Mouse (Mus musculus): ENCODE measurements at regions not wholly inside any gene's neighbourhood (a gene's known extent, or its start where the extent isn't known, plus 50 kb on each side); places are given as distances from the start of the nearest gene placed in this dataset.

- Histone ChIP-seq H3K4me1 (ENCODE audit: control insufficient read depth, insufficient read depth, low read length) (no peaks in the 10 kb centered on the region), H3K4me3 (replicated peaks; ENCODE audit: insufficient read depth, low read depth, low read length) (no peak overlapping the region), H3K27ac (ENCODE audit: insufficient read depth, low read length) (no peak overlapping the region), H3K27me3 (ENCODE audit: control insufficient read depth, insufficient read depth, low read length) (0 out of 2 replicates have a peak, but pooled peaks cover 1% of the 10 kb centered on the region)
- 31% methylated on average over 6 of the region's 6 CpGs for WGBS
- TF ChIP-seq POLR2A (IDR thresholded peaks at IDR 0.05; ENCODE audit: borderline replicate concordance, insufficient read depth, low read length) (no peak), CTCF (IDR thresholded peaks at IDR 0.05; ENCODE audit: borderline replicate concordance, insufficient read depth, low read depth, low read length) (no peak)
- DNase-seq, result no peak
These were observed 99.4 kb upstream of the Arhgap28 start for GRCm38 (mm10) chr17:68103346-68103745.

GRCm38 (mm10) chr17:68106366-68106765 lies 102.4 kb upstream of the Arhgap28 start:
- Histone ChIP-seq H3K27ac (ENCODE audit: insufficient read depth, low read length) (no peak overlapping the region), H3K4me1 (ENCODE audit: control insufficient read depth, insufficient read depth, low read length) (no peaks in the 10 kb centered on the region), H3K4me3 (replicated peaks; ENCODE audit: insufficient read depth, low read depth, low read length) (no peak overlapping the region), H3K27me3 (ENCODE audit: control insufficient read depth, insufficient read depth, low read length) (no peaks in the 10 kb centered on the region)
- TF ChIP-seq CTCF (IDR thresholded peaks at IDR 0.05; ENCODE audit: borderline replicate concordance, insufficient read depth, low read depth, low read length) (no peak), POLR2A (IDR thresholded peaks at IDR 0.05; ENCODE audit: borderline replicate concordance, insufficient read depth, low read length) (no peak)
- 86% methylated on average over 8 of the region's 8 CpGs for WGBS
- no peak for DNase-seq

- no peak for TF ChIP-seq CTCF (IDR thresholded peaks at IDR 0.05; ENCODE audit: borderline replicate concordance, insufficient read depth, low read depth, low read length)
- TF ChIP-seq POLR2A (IDR thresholded peaks at IDR 0.05; ENCODE audit: borderline replicate concordance, insufficient read depth, low read length), result no peak
- DNase-seq, result no peak
- Histone ChIP-seq H3K4me3 (replicated peaks; ENCODE audit: insufficient read depth, low read depth, low read length) (no peak overlapping the region), H3K4me1 (ENCODE audit: control insufficient read depth, insufficient read depth, low read length) (no peaks in the 10 kb centered on the region), H3K27ac (ENCODE audit: insufficient read depth, low read length) (no peak overlapping the region), H3K27me3 (ENCODE audit: control insufficient read depth, insufficient read depth, low read length) (no peaks in the 10 kb centered on the region)
- WGBS, result 32% methylated on average over 5 of the region's 5 CpGs
These were observed 104.0 kb upstream of the Arhgap28 start for GRCm38 (mm10) chr17:68107875-68108274.

GRCm38 (mm10) chr17:68111834-68112473 lies 108.0 kb upstream of the Arhgap28 start:
- WGBS, result 76% methylated on average over 4 of the region's 4 CpGs

GRCm38 (mm10) chr17:68112763-68113330 lies 108.9 kb upstream of the Arhgap28 start:
- Histone ChIP-seq H3K4me1 (ENCODE audit: control insufficient read depth, insufficient read depth, low read length) (no peaks in the 10 kb centered on the region), H3K27ac (ENCODE audit: insufficient read depth, low read length) (no peak overlapping the region), H3K27me3 (ENCODE audit: control insufficient read depth, insufficient read depth, low read length) (no peaks in the 10 kb centered on the region), H3K4me3 (replicated peaks; ENCODE audit: insufficient read depth, low read depth, low read length) (no peak overlapping the region)
- TF ChIP-seq POLR2A (IDR thresholded peaks at IDR 0.05; ENCODE audit: borderline replicate concordance, insufficient read depth, low read length), result no peak
- TF ChIP-seq CTCF (IDR thresholded peaks at IDR 0.05; ENCODE audit: borderline replicate concordance, insufficient read depth, low read depth, low read length), result no peak
- 43% methylated on average over 5 of the region's 5 CpGs for WGBS
- DNase-seq, result no peak

More at GRCm38 (mm10) chr17:68111834-68112473, 108.0 kb upstream of the Arhgap28 start:
- TF ChIP-seq POLR2A (IDR thresholded peaks at IDR 0.05; ENCODE audit: borderline replicate concordance, insufficient read depth, low read length) (no peak), CTCF (IDR thresholded peaks at IDR 0.05; ENCODE audit: borderline replicate concordance, insufficient read depth, low read depth, low read length) (no peak)
- no peak overlapping the region for H3K4me3 ChIP-seq (replicated peaks; ENCODE audit: insufficient read depth, low read depth, low read length)
- H3K27ac ChIP-seq (ENCODE audit: insufficient read depth, low read length), result no peak overlapping the region
- no peak for DNase-seq
- no peaks in the 10 kb centered on the region for H3K27me3 ChIP-seq (ENCODE audit: control insufficient read depth, insufficient read depth, low read length)
- H3K4me1 ChIP-seq (ENCODE audit: control insufficient read depth, insufficient read depth, low read length), result no peaks in the 10 kb centered on the region

- H3K4me1 ChIP-seq (ENCODE audit: control insufficient read depth, insufficient read depth, low read length), result no peaks in the 10 kb centered on the region
- DNase-seq, result no peak
- no peak overlapping the region for H3K4me3 ChIP-seq (replicated peaks; ENCODE audit: insufficient read depth, low read depth, low read length)
- no peak for TF ChIP-seq CTCF (IDR thresholded peaks at IDR 0.05; ENCODE audit: borderline replicate concordance, insufficient read depth, low read depth, low read length)
- no peak for TF ChIP-seq POLR2A (IDR thresholded peaks at IDR 0.05; ENCODE audit: borderline replicate concordance, insufficient read depth, low read length)
- WGBS, result 85% methylated on average over 4 of the region's 4 CpGs
- no peaks in the 10 kb centered on the region for H3K27me3 ChIP-seq (ENCODE audit: control insufficient read depth, insufficient read depth, low read length)
- no peak overlapping the region for H3K27ac ChIP-seq (ENCODE audit: insufficient read depth, low read length)
These were observed 111.7 kb upstream of the Arhgap28 start for GRCm38 (mm10) chr17:68115599-68115998.

GRCm38 (mm10) chr17:68119055-68119698 lies 115.3 kb upstream of the Arhgap28 start:
- Histone ChIP-seq H3K4me3 (replicated peaks; ENCODE audit: insufficient read depth, low read depth, low read length) (no peak overlapping the region), H3K27me3 (ENCODE audit: control insufficient read depth, insufficient read depth, low read length) (no peaks in the 10 kb centered on the region), H3K27ac (ENCODE audit: insufficient read depth, low read length) (no peak overlapping the region), H3K4me1 (ENCODE audit: control insufficient read depth, insufficient read depth, low read length) (no peaks in the 10 kb centered on the region)
- no peak for DNase-seq
- TF ChIP-seq POLR2A (IDR thresholded peaks at IDR 0.05; ENCODE audit: borderline replicate concordance, insufficient read depth, low read length) (no peak), CTCF (IDR thresholded peaks at IDR 0.05; ENCODE audit: borderline replicate concordance, insufficient read depth, low read depth, low read length) (no peak)
- 75% methylated on average over 3 of the region's 3 CpGs for WGBS

GRCm38 (mm10) chr17:68120230-68120629 lies 116.3 kb upstream of the Arhgap28 start:
- Histone ChIP-seq H3K27ac (ENCODE audit: insufficient read depth, low read length) (no peak overlapping the region), H3K27me3 (ENCODE audit: control insufficient read depth, insufficient read depth, low read length) (no peaks in the 10 kb centered on the region), H3K4me1 (ENCODE audit: control insufficient read depth, insufficient read depth, low read length) (no peaks in the 10 kb centered on the region), H3K4me3 (replicated peaks; ENCODE audit: insufficient read depth, low read depth, low read length) (no peak overlapping the region)
- TF ChIP-seq CTCF (IDR thresholded peaks at IDR 0.05; ENCODE audit: borderline replicate concordance, insufficient read depth, low read depth, low read length) (no peak), POLR2A (IDR thresholded peaks at IDR 0.05; ENCODE audit: borderline replicate concordance, insufficient read depth, low read length) (no peak)
- no peak for DNase-seq
- WGBS, result 92% methylated on average over 5 of the region's 5 CpGs

All from cerebellum, adult 2 months (tissue).